Mouse (Mus musculus) activated CD4-positive, CD25-positive, alpha-beta regulatory T cell, adult 9 weeks (primary cell): Measurements from ENCODE around the gene Hnrnpul1. TPM values are rescaled to one million over a fixed set of nuclear protein-coding genes. Genes with fewer than 3 reads are reported as not detected.

Experiments used
- polyA plus RNA-seq: library from polyadenylated mRNA; unstranded; fragments of 100-300 nt; shearing (Covaris generic); gene quantifications from one replicate; pipeline ENCODE4 v1.2.1, GENCODE M21; 2017

Hnrnpul1 gene
- 61.1 TPM for polyA plus RNA-seq

DNA sequence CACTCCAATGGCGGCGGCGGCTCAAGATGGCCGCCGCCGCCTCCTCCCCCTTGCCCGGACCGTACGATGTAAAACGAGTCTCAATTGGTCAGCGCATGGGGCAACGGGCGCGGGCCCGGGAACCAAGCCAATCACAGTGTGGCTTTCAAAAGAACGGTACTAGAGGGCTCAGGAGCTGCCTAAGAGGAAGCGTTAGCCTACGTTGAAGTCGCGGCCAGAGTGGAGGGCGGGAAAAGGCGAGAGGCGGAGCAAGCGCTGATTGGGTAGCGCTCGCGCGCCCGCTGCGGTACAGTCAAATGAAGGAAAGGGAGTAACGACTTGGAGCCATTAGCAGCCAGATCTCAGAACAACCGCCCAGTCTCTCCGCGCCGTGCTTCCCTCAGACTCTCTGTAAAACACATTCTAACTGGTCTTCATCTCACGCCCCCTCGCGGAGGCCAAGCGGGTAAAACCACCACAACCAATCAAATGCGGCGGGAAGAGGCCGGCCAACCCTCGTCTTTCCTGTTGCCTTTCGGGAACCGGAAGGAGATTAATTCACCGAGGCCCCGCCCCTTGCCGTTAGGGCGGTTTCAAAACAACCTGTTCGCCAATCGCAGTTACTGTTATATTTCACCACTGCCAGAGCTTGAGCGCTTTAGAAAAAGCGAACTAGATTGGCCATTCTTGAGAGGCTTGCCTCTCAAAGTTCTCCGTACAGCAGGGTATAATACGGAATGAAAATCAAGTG, at the start of gene Hnrnpul1:
Hnrnpul1 (minus strand) TSS at position 20 of the 730 bp plus-strand sequence.

DNA sequence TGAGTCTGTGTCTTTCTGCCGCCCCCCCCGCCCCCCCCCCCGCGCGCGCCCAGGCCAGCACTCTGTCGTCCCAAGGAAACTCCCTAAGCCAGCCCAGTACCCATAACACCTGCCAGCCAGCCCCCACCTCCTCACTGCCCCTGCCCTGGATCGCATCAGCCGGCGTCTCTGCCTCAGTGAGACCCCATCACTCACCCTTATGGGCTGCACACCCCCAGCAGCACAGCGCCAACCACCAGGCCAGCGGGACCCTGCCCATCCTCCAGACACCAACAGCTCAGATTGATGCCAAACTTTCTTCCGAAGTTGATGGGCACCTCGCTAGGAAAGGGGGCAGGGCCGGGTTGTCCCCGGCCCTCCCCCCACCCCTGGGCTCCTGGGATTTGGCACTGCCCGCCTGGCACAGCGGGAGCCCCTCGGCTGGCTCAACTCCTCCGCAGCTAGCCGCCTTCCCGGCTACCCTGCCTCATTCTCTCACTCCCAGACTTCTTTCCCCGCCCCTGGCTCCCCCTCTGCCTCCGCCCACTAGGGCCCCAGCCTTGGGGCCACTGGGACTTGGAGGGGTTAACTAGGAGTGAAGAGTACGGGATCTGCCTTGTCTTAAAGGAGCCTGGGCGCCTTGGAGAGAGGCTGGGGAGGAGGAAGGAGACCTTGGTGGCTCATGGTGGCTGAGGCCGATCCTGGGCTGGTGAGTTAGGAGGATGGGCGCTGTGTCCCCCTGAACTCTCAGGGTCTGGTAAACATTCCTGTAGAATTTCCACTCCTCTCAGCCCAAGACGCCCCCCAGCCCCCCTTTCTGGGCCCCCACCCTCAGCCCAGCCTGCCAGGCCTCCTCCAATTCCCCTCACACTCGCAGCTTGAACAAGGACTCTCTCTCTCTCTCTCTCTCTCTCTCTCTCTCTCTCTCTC, 33.9 kb upstream of the Hnrnpul1 start, which contains the start of gene Axl:
Axl (minus strand) TSS at position 486 of the 909 bp plus-strand sequence.

DNA sequence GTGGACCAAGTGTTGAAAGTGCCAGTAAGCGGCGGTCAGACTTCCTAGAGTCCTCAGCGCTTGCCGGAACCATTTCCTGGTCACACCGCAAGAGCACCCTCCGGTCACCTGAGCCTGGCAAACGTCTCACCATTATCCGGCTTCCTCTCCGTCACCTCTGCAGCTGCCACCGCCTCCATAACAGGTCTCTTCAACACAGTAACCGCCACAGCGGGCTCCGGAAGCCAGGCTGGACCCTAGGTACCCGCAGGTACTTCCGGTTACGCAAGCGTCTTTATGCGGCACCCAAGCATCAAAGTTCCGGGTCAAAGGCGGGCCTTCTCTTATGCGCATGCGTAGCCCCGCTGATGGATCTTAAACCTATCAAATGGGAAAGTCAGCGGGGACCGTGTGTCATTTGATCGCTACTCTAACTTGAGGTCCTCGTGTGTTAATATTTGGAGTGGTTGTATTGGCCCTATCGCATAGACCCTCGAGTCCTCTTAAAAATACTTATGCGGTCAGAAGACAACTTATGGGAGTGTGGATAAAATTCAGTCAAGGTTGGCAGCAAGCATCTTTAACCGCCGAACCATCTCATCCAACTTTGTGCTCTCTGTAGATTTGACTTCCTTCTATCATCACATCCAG, 35.7 kb downstream of the Hnrnpul1 start, which contains the start of gene Ccdc97:
Ccdc97 (minus strand) TSS at position 301 of the 630 bp plus-strand sequence.

DNA sequence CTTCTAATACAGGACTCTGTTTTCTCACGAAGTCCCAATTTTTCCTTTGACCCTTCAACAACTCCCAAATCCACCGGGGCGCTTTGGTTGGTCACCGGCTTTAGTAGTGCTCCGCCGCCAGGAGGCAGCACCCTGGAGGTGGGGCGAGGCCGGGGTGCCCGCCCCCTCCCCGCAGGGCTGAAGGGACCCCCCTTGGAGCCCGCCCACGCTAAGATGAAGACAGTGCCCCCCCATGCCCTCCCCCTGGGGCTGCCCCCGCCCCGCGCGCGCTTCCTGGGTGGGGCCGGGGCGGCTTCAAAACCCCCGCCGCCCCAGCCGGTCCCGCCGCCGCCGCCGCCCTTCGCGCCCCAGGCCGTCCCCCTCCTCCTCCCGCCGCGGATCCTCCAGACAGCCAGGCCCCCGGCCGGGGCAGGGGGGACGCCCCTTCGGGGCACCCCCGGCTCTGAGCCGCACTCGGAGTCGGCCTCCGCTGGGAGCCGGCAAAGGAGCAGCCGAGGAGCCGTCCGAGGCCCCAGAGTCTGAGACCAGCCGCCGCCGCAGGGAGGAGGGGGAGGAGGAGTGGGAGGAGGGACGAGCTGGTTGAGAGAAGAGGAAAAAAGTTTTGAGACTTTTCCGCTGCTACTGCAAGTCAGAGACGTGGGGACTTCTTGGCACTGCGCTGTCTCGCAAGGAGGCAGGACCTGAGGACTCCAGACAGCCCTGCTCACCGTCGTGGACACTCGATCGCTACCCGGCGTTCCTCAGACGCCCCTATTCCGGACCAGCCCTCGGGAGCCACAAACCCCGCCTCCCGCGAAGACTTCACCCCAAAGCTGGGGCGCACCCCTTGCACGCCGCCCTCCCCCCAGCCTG, 67.7 kb downstream of the Hnrnpul1 start, which contains the start of gene Tgfb1:
Tgfb1 (plus strand) TSS at position 323 of the 852 bp plus-strand sequence.

DNA sequence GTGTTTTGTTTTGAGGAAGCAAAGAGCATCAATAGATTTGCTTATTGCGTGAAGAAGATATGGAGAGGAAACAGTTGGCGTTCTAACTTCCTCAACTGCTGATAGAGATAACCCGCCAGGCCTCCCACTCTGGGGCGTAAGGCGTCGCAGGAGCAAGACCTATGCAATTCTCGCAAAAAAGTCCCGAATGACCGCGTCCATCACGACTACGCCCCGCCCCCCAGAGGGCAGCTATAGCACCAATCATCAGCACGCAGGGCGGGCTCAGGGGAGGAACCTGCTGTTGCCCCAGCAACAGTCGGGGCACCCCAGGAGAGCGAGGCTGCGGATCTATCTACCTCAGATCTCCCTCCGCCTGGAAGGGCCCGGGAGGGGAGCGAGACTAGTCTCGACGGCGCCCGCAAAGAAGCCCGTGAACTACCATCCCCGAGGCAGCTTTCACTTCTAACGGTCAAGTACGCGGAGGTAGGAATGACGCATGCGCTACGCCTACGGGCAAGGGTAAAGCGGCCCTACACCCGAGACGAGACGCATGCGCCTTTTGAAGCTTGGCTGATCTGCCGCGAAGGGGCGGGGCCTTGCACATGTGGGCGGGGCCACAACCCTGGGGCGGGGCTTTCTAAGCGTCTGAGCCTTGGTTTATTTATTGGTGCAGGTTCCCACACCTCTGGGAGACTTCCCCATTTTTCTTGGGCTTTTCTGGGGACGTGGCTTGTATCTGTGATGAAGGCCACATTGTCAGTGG, 73.9 kb downstream of the Hnrnpul1 start, which contains the start of gene B9d2:
B9d2 (plus strand) TSS at position 267 of the 745 bp plus-strand sequence.

DNA sequence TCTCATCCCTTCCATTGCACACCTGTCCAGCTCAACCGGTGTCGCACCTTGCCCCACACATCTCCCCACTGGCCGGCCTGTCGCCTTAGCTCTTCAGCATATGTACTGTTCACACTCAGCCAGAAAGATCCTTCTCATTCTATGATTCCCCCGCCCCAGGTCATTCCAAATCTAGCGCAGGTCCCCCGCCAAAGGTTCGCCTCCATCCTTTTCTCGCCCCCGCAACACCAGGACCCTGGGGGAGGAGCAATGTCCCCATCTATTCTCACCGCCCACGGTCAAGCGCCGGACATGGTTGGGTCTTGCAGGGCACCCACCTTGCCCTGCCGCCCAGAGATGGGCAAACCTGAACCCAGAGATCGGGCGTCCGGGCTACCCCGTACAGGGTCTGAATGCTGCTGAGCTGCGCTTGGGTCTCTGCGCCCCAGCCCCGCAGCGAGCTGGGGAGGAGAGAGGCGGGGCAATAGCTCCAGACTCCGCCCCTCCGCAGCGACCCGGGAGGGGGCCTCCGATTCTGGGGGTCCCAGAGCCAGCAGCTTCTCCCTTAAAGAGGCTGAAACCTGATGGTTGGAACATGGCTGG, 79.7 kb downstream of the Hnrnpul1 start, which contains the start of gene Tmem91:
Tmem91 (minus strand) TSS at position 448 of the 582 bp plus-strand sequence.

Other genes starting within 250 kb of the Hnrnpul1 start
- gene Ceacam2, start 214.9 kb downstream of the Hnrnpul1 start, polyA plus RNA-seq, result not detected
- not detected for gene Erich4, start 138.9 kb downstream of the Hnrnpul1 start, polyA plus RNA-seq
- gene Dmac2, start 135.3 kb downstream of the Hnrnpul1 start, polyA plus RNA-seq, result 67.2 TPM
- 0.28 TPM for gene B3gnt8, start 128.1 kb downstream of the Hnrnpul1 start, polyA plus RNA-seq
- gene Bckdha, start 95.8 kb downstream of the Hnrnpul1 start, polyA plus RNA-seq, result 53.1 TPM
- gene Exosc5, start 95.6 kb downstream of the Hnrnpul1 start, polyA plus RNA-seq, result 113 TPM
- gene Tmem91, start 79.6 kb downstream of the Hnrnpul1 start, polyA plus RNA-seq, result 4.5 TPM
- gene B9d2, start 74.0 kb downstream of the Hnrnpul1 start, polyA plus RNA-seq, result 51.7 TPM
- 80.3 TPM for gene Tgfb1, start 67.8 kb downstream of the Hnrnpul1 start, polyA plus RNA-seq
- gene Ccdc97, start 35.7 kb downstream of the Hnrnpul1 start, polyA plus RNA-seq, result 78.1 TPM
- gene Axl, start 33.9 kb upstream of the Hnrnpul1 start, polyA plus RNA-seq, result 46.6 TPM
- 4.9 TPM for gene Cyp2s1, start 62.2 kb upstream of the Hnrnpul1 start, polyA plus RNA-seq
- gene Cyp2b10, start 142.9 kb upstream of the Hnrnpul1 start, polyA plus RNA-seq, result not detected